Mouse (Mus musculus): ENCODE data around the gene Tbxa2r.

The Tbxa2r gene

DNA sequence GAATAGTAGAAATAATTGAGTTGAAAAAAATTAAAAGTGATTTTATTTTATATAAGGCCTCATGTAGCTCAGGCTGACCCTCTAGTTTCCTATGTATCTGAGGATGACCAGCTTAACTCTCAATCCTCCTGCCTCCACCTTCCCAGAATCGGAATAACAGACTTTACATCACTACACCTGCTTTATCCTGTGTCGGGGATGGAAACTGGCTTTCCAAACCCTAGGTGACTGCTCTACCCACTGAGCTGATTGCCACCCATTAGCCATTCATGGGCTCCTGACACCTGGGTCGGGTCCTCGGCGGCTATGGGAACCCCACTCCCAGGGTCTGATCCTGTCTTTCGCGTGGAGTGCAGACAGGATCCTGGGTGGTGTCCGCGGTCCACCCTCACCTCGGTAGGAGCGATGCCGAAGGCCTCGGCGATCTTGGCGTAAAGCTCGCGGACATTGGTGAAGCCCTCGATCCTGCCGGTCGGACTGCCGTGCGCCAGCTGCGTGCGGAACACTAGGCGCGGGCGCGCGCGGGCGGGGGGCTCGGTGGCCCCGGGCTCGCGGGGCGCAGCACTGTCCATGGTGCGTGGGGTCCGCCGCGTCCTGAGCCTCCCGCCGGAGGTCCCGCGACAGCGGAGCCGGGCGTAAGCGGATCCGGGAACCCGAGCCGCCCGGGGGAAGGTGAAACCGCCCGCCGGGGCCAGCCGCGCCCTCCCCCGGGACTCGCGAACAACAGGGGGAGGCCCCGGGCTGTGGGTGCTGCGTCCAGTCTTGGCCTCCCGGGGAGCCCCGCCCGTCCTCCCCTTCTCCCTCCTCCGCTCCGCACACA is 14.4 kb downstream of the Tbxa2r start, which contains the start of gene Gipc3:
Gipc3 (minus strand) TSS at position 581 of the 820 bp plus-strand sequence.
- DNase-seq (ENCODE audit: extremely low spot score, low spot score), result no peak

GRCm38 (mm10) chr10:81344421-81345161 is 16.1 kb downstream of the Tbxa2r start:
- DNase-seq (ENCODE audit: extremely low spot score, low spot score), result no peak

- DNase-seq (ENCODE audit: extremely low spot score, low spot score), result no peak
Measured at GRCm38 (mm10) chr10:81345162-81345534, 16.6 kb downstream of the Tbxa2r start.

GRCm38 (mm10) chr10:81346453-81347067 is 18.0 kb downstream of the Tbxa2r start:
- peak; percentile 67 for DNase-seq (ENCODE audit: extremely low spot score, low spot score)

GRCm38 (mm10) chr10:81349146-81349545 is 20.6 kb downstream of the Tbxa2r start:
- no peak for DNase-seq (ENCODE audit: extremely low spot score, low spot score)

- no peak for DNase-seq (ENCODE audit: extremely low spot score, low spot score)
Measured at GRCm38 (mm10) chr10:81349961-81350350, 21.4 kb downstream of the Tbxa2r start.

GRCm38 (mm10) chr10:81350351-81351063 is 22.0 kb downstream of the Tbxa2r start, which contains the start of gene Hmg20b:
Gene Hmg20b (minus strand): TSS chr10:81350480.
- peak; percentile 96 for DNase-seq (ENCODE audit: extremely low spot score, low spot score)

- no peak for DNase-seq (ENCODE audit: extremely low spot score, low spot score)
Measured at GRCm38 (mm10) chr10:81351678-81352291, 23.3 kb downstream of the Tbxa2r start.

- no peak for DNase-seq (ENCODE audit: extremely low spot score, low spot score)
Measured at GRCm38 (mm10) chr10:81354738-81355477, 26.4 kb downstream of the Tbxa2r start.

- no peak for DNase-seq (ENCODE audit: extremely low spot score, low spot score)
Measured at GRCm38 (mm10) chr10:81355533-81355932, 27.0 kb downstream of the Tbxa2r start.

DNA sequence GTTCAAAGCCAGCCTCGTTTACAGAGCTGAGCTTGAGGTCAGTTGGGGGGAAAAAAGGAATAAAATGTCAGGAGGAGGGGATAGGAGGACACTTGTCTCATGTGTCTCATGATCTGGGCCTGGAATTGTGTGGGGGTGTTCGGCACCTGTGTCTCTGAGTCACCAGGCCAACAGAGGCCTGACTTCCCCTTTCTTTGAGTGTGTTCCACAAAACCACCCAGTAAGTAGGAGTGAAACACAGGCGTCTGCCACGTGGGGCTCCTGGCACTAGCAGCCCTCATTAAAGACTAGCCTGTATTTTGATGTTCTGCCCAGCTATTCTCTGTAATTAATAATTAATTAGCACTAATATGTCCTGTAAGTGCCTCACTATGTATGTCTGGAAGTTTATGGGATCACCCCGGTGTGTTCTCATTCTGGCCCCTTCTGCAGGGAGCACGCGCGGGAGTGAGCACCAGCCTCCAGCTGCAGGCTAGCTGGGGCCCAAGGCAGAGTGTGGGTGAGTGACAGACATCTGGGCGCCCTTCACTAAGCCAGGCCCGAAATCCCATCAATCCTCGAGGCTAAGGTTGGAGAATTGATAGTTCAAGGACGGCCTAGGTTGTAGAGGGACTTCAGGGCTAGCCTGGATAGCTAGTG is 27.9 kb downstream of the Tbxa2r start:
- no peak for DNase-seq (ENCODE audit: extremely low spot score, low spot score)

DNA sequence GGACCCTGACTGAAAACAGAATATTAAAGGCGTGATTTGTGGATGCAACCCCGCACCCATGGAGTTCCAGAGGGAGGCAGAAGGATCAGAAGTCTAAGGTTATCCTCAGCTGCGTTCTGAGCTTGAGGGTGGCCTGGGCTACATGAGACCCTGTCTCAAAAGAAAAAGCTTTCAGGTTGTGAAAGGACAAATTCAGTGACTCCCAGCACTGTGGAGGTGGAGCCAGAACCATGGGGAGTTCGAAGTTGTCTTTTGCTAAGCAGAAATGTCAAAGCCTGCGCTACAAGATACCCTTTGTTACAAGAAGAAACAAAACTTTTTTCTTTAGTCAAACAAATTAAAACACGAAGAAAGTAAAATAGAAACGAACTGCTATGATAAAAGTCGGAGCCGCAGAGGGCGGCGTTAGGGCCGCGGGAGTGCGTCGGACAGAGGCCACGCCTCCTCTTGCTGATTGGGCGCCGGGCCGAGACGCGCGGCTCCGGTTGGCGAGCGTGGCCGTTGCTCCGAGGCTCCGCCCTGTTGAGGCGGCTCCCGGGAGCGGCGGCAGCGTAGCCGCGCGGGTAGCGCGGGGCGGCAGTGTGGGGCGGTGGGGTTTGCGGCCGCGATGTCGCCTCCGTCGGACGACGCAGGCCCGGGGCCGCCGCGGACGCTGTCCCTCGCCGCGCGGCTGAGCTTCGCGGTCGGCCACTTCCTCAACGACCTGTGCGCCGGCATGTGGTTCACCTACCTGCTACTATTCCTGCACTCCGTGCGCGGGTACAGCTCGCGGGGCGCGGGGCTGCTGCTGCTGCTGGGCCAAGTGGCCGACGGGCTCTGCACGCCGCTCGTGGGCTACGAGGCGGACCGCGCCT is 28.7 kb downstream of the Tbxa2r start, which contains the start of gene Mfsd12:
Mfsd12 (plus strand) TSS at position 501 of the 854 bp plus-strand sequence.
- DNase-seq (ENCODE audit: extremely low spot score, low spot score), result peak; percentile 85

GRCm38 (mm10) chr10:81358209-81358608 is 29.7 kb downstream of the Tbxa2r start:
- no peak for DNase-seq (ENCODE audit: extremely low spot score, low spot score)

- no peak for DNase-seq (ENCODE audit: extremely low spot score, low spot score)
Measured at GRCm38 (mm10) chr10:81358841-81359240, 30.3 kb downstream of the Tbxa2r start.

DNA sequence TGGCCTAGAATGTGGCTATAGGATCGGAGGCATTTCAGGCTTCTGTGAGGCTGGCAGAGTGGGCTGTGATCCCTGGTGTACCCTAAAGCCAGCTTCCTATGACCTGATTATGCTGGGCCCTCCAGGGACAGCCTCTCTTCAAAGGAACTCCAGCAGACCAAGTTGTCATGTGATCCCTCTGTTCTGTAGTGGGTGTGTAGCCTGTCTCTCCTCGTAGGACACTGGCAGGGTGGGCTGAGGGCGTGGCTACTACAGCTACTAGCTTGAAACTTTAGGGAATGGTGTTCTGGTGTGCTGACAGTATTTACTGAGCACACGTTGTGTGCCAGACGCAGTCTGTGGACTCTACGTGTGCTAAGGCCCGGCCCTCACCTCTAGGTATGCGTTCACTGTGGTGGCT is 32.2 kb downstream of the Tbxa2r start:
- no peak for DNase-seq (ENCODE audit: extremely low spot score, low spot score)

DNA sequence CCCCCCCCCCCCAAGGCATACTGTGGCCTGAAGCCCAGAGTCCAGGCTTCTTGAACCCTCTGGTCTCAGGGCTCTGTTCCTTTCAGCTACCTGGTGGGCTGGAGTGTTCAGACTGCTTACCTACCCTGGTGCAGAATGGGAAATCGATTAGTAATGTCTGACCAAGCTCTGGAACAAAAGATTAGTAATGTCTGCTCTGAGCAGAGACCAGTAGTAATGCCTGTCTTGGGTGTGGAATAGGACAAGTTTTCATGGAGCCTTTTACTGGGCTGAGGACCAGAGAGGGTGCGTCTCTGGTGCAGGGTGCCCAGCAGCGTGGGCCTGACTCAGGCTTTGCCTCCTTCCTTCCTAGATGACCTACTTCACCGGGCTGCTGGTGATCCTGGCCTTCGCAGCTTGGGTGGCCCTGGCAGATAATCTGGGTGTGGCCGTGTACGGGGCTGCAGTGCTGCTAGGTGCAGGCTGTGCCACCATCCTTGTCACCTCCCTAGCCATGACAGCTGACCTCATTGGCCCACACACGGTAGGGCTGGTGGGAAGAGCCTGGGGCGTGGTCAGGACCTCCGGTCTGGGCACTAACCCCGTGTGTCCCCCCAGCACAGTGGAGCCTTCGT is 33.9 kb downstream of the Tbxa2r start:
- no peak for DNase-seq (ENCODE audit: extremely low spot score, low spot score)

DNA sequence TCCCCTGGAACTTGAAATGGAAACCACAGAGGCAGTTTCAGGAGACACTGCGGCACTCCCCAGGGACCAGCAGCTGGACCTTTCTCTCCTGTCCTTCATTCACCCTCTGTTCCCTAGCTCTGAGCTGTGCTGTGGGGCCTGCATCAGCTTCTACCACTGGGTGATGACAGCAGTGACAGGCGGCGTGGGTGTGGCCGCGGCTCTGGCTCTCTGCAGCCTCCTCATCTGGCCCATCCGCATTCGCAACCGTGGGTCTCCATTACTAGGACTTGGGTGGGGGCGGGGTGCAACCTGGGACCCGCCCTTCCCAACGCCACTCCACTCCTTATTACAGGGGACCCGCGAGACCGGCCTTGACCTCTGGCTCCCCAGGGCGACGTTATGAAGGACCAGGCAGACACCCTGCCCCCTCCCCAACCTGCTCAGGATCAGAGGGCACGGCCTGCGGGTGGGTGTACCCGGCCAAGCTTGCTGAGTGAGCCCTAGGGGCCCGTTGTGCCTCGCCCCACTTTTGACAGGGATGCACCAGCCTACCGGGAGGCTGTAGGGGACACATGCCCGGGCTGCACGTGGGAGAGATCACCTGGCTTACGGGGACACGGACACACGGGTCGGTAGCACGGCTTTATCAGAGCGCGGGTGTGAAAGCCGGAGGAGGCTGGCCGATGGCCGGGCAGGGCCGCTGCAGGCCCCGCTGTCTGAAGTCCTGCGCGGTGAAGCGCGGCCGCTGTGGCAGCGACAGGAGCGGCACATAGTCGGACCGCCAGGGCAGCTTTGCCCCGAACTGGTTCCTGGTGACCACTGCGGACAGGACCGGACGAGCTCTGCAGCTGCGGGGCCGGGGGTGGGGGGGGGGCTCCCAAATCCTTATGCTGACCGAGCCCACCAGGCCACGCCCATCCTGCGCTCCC is 35.2 kb downstream of the Tbxa2r start:
- DNase-seq (ENCODE audit: extremely low spot score, low spot score), result no peak

All from neural tube, embryonic 10.5 days (tissue).